Mouse (Mus musculus) heart, postnatal 14 days (tissue): ENCODE data around the gene Bmyc. TPM values are rescaled to one million over a fixed set of nuclear protein-coding genes. Genes with fewer than 3 reads are reported as not detected.
"Not testable (repeated sequence)": the region's sequence is repeated elsewhere in the genome, so short reads cannot be mapped to it uniquely, and the experiment has no call there.

ENCODE experiments used
- DNase-seq, 2 experiments: peaks; one replicate each; pipeline ENCODE4 v3.0.0; 2021 to 2022
- intact Hi-C: fragments of 180-260 bp; cut with DNase I; formaldehyde crosslinking; loops from one replicate; pipeline ENCODE4 v1.15.1; 2025
- total RNA-seq, 2 experiments: library from RNA; stranded (reverse); gene quantifications; 2 replicates each; pipeline ENCODE4 v1.2.3; 2021

The Bmyc gene
- total RNA-seq, 2 experiments from 2014 or later: 12.0 to 12.6 TPM

DNA sequence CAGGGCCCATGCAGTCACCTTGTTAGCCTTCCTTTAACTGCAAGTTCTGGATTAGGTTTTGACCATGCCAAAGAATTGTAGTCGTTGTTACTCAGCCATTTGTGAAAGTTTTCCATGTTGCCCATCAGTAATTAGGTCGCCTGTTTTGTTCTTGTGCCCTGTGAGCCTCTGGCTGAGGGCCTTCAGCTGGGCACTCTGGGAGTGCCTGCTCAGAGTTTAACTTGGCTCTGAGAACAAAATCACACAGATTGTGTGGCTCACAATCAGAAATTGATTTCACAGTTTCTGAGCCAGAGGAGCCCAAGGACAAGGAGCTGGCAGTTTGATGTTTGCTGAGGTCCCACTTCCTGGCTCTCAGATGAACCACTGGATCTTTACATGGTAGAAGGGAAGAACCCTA is 3.3 kb downstream of the Bmyc start:
- intact Hi-C loops, DNase-seq: not testable (repeated sequence)

DNA sequence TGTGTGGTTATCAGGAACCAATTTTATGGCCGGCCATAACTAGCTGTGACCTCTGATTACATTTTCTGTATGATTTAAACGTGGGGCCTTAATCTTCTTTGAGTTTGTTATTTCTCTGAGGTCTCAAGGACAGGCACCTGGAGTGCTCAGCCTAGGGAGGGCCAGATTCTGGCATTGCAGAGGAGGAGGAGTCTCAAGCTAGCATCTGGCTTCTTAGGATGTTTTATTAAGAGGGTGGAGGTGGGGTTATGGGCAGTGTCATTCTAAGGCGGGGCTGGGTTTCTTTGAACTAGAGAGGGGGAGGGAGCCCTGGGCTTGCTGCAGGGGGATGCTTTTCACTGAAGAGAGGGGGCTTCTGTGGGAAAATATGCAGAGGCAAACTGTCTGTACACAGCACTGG is 5.1 kb downstream of the Bmyc start:
- intact Hi-C loops, DNase-seq: not testable (repeated sequence)

DNA sequence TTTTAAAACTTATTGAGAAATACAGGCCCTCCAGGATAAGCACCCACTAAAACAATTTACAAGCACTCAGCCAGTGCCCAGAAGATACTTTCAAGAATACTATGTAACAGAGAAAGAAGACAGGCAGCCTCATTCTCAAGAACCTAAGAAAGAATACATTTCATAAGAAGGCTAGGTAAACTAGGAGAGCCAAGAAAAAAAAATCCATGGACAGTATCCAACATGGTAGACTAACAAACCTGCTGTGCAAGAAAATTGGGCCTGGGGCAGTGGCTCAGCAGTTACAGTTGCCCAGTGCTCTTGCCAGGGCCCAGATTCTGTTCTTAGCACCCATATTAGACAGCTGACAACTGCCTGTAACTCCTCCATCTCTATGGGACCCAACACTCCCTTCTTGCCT is 10.7 kb downstream of the Bmyc start:
- intact Hi-C loops: no loop called here

DNA sequence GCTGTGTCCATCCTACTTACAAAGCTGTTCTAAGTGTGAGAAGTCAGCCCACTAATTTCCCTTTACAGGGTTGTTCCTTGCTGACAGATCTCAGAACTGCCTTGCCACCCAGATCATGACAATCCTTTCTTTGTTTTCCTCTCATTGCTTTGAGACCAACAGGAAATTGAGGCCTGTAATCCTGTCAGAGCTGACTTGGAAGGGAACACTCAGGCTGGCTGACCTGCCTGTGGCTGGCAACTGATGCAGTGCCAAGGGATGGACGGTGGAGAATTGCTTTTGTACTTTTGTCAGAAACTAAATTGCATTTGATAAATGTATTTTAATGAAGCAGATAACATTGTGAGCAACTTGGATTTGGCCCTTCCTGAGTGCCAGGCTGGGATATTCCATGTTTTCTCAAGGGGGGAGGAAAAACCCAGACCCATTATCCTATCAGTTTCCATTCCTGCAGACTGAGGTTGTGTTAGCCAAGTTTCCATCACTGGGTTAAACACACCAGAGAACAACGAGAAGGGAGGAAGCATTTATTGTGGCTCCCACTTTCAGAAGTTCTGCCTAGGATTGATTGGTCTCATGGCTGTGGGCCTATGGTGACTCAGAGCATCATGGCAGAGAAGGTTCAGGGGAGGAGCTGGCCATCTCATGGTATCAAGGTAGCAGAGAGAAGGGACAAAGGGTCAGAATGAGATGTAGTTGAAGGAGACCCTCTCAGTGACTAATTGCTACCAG is 26.8 kb downstream of the Bmyc start:
- no peak for DNase-seq
- intact Hi-C loops: no loop called here

More for the DNA sequence above, 10.7 kb downstream of the Bmyc start:
- DNase-seq: no peak

GRCm38 (mm10) chr2:25736709-25737108 is 30.2 kb downstream of the Bmyc start, which contains the start of gene Obp2b:
Gene Obp2b (plus strand): TSS chr2:25737009.
- intact Hi-C loops, DNase-seq: not testable (repeated sequence)

GRCm38 (mm10) chr2:25741671-25742070 is 35.1 kb downstream of the Bmyc start:
- intact Hi-C loops: no loop called here
- DNase-seq: no peak

- DNase-seq: no peak
- intact Hi-C loops: no loop called here
Measured at GRCm38 (mm10) chr2:25754201-25754600, 47.7 kb downstream of the Bmyc start.

Other genes with a start within 250 kb of the Bmyc start
- gene Clic3, start 249.9 kb upstream of the Bmyc start, total RNA-seq: 1 to 10 TPM; 3.0 to 3.9 TPM
- gene Paxx, start 245.6 kb upstream of the Bmyc start, total RNA-seq: 10 to 100 TPM; 22.9 to 23.4 TPM
- 10 to 100 TPM; 30.9 to 38.6 TPM for gene Ptgds, start 236.7 kb upstream of the Bmyc start, total RNA-seq
- not detected for gene Lcn12, start 212.8 kb upstream of the Bmyc start, total RNA-seq
- 10 to 100 TPM; 92.0 to 96.2 TPM for gene Fbxw5, start 206.0 kb upstream of the Bmyc start, total RNA-seq
- under 1 TPM; 0.51 to 0.98 TPM for gene C8g, start 205.0 kb upstream of the Bmyc start, total RNA-seq
- 10 to 100 TPM; 16.6 to 16.7 TPM for gene Traf2, start 159.8 kb upstream of the Bmyc start, total RNA-seq
- 100 to 1,000 TPM; 175 to 185 TPM for gene Edf1, start 148.9 kb upstream of the Bmyc start, total RNA-seq
- 1 to 10 TPM; 3.0 to 5.2 TPM for gene Mamdc4, start 131.9 kb upstream of the Bmyc start, total RNA-seq
- gene Phpt1, start 131.5 kb upstream of the Bmyc start, total RNA-seq: 10 to 100 TPM; 75.4 to 76.0 TPM
- under 1 TPM in 1 of 2 experiments, not detected in 1; 0.10 TPM for gene Ajm1, start 125.0 kb upstream of the Bmyc start, total RNA-seq
- 10 to 100 TPM; 48.1 to 49.7 TPM for gene Rabl6, start 98.2 kb upstream of the Bmyc start, total RNA-seq
- gene Ccdc183, start 89.1 kb upstream of the Bmyc start, total RNA-seq: not detected
- 10 to 100 TPM; 16.6 to 22.5 TPM for gene Tmem141, start 84.7 kb upstream of the Bmyc start, total RNA-seq
- gene Fcna, start 78.7 kb upstream of the Bmyc start, total RNA-seq: 1 to 10 TPM; 6.3 TPM
- 1 to 10 TPM; 1.1 TPM for gene Lcn8, start 53.6 kb upstream of the Bmyc start, total RNA-seq
- not detected for gene Lcn5, start 48.8 kb upstream of the Bmyc start, total RNA-seq
- not detected for gene Lcn6, start 30.0 kb upstream of the Bmyc start, total RNA-seq
- not detected for gene Lcn10, start 24.0 kb upstream of the Bmyc start, total RNA-seq
- gene Obp2a, start 6.7 kb upstream of the Bmyc start, total RNA-seq: not detected
- not detected for gene Obp2b, start 30.3 kb downstream of the Bmyc start, total RNA-seq
- not detected for gene Lcn3, start 58.8 kb downstream of the Bmyc start, total RNA-seq
- gene Lcn11, start 70.3 kb downstream of the Bmyc start, total RNA-seq: not detected
- gene Gm13539, start 75.5 kb downstream of the Bmyc start, total RNA-seq: not detected
- not detected for gene Glt6d1, start 109.1 kb downstream of the Bmyc start, total RNA-seq
- gene Lcn9, start 116.4 kb downstream of the Bmyc start, total RNA-seq: not detected
- not detected for gene Sohlh1, start 140.5 kb downstream of the Bmyc start, total RNA-seq
- 1 to 10 TPM in 1 of 2 experiments, under 1 TPM in 1; 0.78 to 1.3 TPM for gene Kcnt1, start 157.0 kb downstream of the Bmyc start, total RNA-seq